Mouse (Mus musculus) G1E (cell line): ENCODE measurements around the gene Tcirg1. TPM values are rescaled to one million over a fixed set of nuclear protein-coding genes. Genes with fewer than 3 reads are reported as not detected.

Experiments
- ATAC-seq: 2 replicates; pipeline ENCODE4 v1.8.0; 2016; ENCODE audit warnings: mild to moderate bottlenecking; ENCODE audit not compliant: insufficient number of reproducible peaks, poor library complexity, low FRiP score, severe bottlenecking; ENCODE audit errors: extremely low read depth
- DNase-seq: peaks from one replicate; pipeline ENCODE4 v3.0.0; 2012; ENCODE audit warnings: low spot score
- H3K27me3 ChIP-seq: 2 replicates; pipeline ENCODE4 v1.6.1; 2012; ENCODE audit warnings: mild to moderate bottlenecking, low read length, inconsistent platforms; ENCODE audit not compliant: insufficient read depth
- H3K36me3 ChIP-seq: replicated peaks from 2 replicates; pipeline ENCODE3; 2012; ENCODE audit warnings: mild to moderate bottlenecking, inconsistent platforms
- H3K4me1 ChIP-seq: 2 replicates; pipeline ENCODE4 v1.6.1; 2012; ENCODE audit warnings: low read depth, low read length, inconsistent platforms, mixed read lengths; ENCODE audit not compliant: insufficient read depth
- H3K4me3 ChIP-seq: 2 replicates; pipeline ENCODE4 v1.5.1; 2012; ENCODE audit warnings: low read depth, mild to moderate bottlenecking, inconsistent platforms, low read length, moderate library complexity, mixed read lengths
- H3K9me3 ChIP-seq: replicated peaks from 2 replicates; pipeline ENCODE4 v1.6.1; 2012; ENCODE audit warnings: inconsistent platforms
- CTCF ChIP-seq: IDR thresholded peaks from 2 replicates; pipeline ENCODE4 v1.5.1; 2012; ENCODE audit warnings: low read depth, low read length, inconsistent platforms, mixed read lengths
- GATA1 ChIP-seq: IDR thresholded peaks from 2 replicates; pipeline ENCODE4 v1.6.1; 2012; ENCODE audit warnings: borderline replicate concordance, low read length, inconsistent platforms, mixed read lengths
- GATA2 ChIP-seq: IDR thresholded peaks from 2 replicates; pipeline ENCODE4 v1.6.1; 2012; ENCODE audit warnings: low read depth, low read length, inconsistent platforms, borderline replicate concordance
- POLR2AphosphoS5 ChIP-seq: IDR thresholded peaks from 2 replicates; pipeline ENCODE4 v1.6.1; 2012; ENCODE audit warnings: low read depth, low read length, inconsistent platforms; ENCODE audit not compliant: insufficient replicate concordance
- TAL1 ChIP-seq: conservative IDR thresholded peaks from 2 replicates; pipeline ENCODE4 v1.6.1; 2012; ENCODE audit warnings: low read depth, low read length, inconsistent platforms, mixed read lengths
- polyA plus RNA-seq: library from polyadenylated mRNA; stranded (reverse); fragments of >175 nt; gene quantifications from 2 replicates; pipeline ENCODE4 v1.2.3, GENCODE M21; 2012
- total RNA-seq, 2 experiments: library from RNA; stranded (forward) in 1 of 2; stranded (reverse) in 1 of 2; fragments of 200-1000 nt in 1 of 2; fragments of >200 nt in 1 of 2; fragmentation: Nextera tagmentation in 1 of 2; gene quantifications; 2 replicates each; pipeline ENCODE4 v1.2.3; 2014 to 2017

Tcirg1 gene
- total and polyA plus RNA-seq, 3 experiments = 30.7 to 43.9 (median 37.0) TPM

DNA sequence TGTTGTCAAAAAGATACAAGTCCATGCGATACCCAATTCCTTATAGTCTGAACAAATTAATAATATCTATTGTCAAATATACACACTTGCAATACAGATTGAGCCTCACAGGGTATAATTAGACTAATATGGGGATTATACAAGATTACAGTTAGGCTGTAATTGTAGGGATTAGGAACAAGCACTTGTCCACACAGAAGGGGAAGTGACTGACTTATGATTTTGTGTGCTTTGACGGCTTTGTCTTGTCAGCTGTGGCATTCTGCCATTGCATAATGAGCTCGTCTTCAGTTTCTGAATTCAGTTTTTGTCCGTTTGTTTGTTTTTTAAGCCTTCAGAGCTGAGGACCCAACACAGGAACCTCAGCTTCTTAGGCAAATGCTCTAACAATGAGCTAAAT, 24.7 kb downstream of the Tcirg1 start:
- no peak for DNase-seq
- no peaks in the 10 kb centered on the region for H3K9me3 ChIP-seq
- H3K4me3 ChIP-seq = no peak overlapping the region
- no peak for TF ChIP-seq TAL1
- no peak for TF ChIP-seq POLR2AphosphoS5
- no peak for TF ChIP-seq GATA1
- no peak for TF ChIP-seq GATA2
- no peak for TF ChIP-seq CTCF
- no peak for ATAC-seq
- no peaks in the 10 kb centered on the region for H3K27me3 ChIP-seq
- H3K36me3 ChIP-seq = peaks cover 55% of the 10 kb centered on the region
- no peaks in the 10 kb centered on the region for H3K4me1 ChIP-seq

DNA sequence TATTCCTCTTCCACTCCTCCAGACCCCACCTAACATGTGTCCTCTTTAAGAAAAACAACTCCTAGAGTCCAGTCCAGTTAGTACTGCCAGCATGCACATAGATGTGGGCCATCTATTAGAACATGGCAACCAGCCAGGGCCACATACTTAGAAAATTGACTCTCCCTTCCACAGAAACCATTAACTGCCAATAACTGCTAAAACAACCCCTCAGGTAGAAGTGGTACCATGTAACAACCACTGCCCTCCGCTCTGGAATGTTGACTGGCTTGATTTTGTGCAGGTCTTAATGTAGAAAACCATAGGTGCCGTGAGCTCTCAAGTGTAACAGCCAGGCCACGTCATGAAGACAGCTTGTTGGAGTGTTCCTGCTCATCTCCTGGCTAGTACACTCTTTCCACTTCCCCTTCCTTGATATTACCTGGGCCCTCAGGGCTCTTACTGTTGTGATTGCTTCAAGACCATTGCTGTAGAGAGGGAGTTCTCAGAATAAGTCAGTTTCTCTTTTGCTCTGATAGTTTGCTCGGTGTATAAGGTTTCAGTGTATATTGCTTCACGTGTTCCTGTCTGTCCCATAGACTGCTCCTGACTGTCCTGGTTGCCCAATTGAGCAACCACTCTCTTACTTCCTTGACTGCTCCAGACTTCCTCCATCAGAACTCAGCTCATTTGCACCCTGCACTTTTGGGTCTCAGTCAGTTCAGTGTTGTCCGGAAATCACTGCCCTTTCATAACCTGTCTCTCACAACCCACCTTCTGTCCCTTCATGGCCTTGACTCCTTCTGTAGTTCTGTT, 26.7 kb downstream of the Tcirg1 start:
- no peaks in the 10 kb centered on the region for H3K27me3 ChIP-seq
- ATAC-seq (no peak), DNase-seq (no peak)
- no peaks in the 10 kb centered on the region for H3K9me3 ChIP-seq
- H3K36me3 ChIP-seq = peaks cover 54% of the 10 kb centered on the region
- no peaks in the 10 kb centered on the region for H3K4me1 ChIP-seq
- H3K4me3 ChIP-seq = no peak overlapping the region
- TF ChIP-seq TAL1 = no peak
- no peak for TF ChIP-seq POLR2AphosphoS5
- no peak for TF ChIP-seq CTCF
- no peak for TF ChIP-seq GATA2

DNA sequence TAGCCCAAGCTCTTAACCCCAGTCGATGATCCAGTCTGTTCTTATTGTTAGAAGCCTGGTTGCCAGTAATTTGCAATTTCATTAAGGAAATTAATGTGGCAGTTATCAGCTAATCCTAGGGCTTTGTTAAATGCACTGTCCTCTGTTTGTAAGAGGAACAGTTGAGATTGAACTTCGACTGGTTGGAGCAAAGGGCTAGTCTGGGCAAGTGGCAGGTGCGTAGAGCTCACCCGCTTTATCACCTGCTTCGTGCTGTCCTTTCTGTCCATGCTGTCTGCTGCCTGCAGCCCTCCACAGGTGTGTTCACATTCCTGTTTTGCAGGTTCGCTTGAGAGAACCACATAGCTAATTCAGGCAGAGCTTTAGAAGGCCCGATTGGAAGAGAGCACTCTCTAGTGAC, 31.9 kb downstream of the Tcirg1 start:
- TF ChIP-seq GATA2 (no peak), CTCF (no peak)
- H3K4me1 ChIP-seq = no peaks in the 10 kb centered on the region
- peaks cover 41% of the 10 kb centered on the region for H3K36me3 ChIP-seq
- DNase-seq = no peak
- no peak overlapping the region for H3K4me3 ChIP-seq
- no peaks in the 10 kb centered on the region for H3K27me3 ChIP-seq
- ATAC-seq = no peak
- H3K9me3 ChIP-seq = no peaks in the 10 kb centered on the region

DNA sequence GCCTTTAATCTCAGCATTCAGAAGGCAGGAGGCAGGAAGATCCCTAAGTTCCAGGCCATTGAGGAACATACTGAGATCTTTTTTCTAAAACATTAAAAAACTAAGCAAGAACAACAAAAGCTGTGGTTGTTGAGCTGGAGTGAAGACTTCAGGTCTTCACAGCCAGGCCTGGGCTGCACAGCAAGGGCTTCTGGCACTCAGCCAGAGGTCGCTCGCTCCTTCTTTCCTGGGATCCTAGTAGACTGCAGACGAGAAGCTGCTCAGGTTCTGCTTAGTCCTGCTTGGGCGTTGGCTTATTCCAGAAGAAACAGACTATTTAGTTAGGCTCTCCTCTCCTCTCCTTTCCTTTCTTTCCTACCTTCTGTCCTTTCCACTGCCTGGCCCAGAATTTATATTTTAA, 34.6 kb downstream of the Tcirg1 start:
- Histone ChIP-seq H3K9me3 (no peaks in the 10 kb centered on the region), H3K4me1 (no peaks in the 10 kb centered on the region), H3K4me3 (no peak overlapping the region), H3K27me3 (no peaks in the 10 kb centered on the region), H3K36me3 (peaks cover 37% of the 10 kb centered on the region)
- no peak for DNase-seq
- TF ChIP-seq GATA2 = no peak
- TF ChIP-seq CTCF = no peak
- no peak for TF ChIP-seq POLR2AphosphoS5
- no peak for TF ChIP-seq GATA1
- TF ChIP-seq TAL1 = no peak
- ATAC-seq = no peak

DNA sequence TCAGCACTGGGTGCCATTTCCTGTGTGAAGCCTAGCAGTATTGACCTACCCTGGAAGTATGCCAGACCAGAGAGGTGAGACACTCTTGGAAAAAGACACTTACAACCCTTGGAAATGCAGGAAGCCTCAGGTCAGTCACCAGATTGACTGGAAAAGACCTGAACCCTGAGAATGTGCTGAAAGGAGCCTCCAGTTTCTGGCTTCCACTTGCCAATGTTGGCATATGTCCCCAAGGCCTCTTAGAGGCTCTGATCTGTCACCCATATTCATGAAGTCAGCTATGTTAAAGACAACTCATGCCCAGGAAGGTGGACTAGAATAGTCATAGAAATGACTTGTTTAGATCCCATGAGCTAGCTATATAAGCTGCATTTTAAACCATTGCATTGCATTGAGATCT, 35.5 kb downstream of the Tcirg1 start:
- no peak overlapping the region for H3K4me3 ChIP-seq
- H3K4me1 ChIP-seq = no peaks in the 10 kb centered on the region
- no peak for TF ChIP-seq GATA2
- TF ChIP-seq CTCF = no peak
- no peak for TF ChIP-seq POLR2AphosphoS5
- TF ChIP-seq GATA1 = no peak
- TF ChIP-seq TAL1 = no peak
- ATAC-seq (no peak), DNase-seq (no peak)
- H3K27me3 ChIP-seq = no peaks in the 10 kb centered on the region
- H3K9me3 ChIP-seq = no peaks in the 10 kb centered on the region
- peaks cover 31% of the 10 kb centered on the region for H3K36me3 ChIP-seq

DNA sequence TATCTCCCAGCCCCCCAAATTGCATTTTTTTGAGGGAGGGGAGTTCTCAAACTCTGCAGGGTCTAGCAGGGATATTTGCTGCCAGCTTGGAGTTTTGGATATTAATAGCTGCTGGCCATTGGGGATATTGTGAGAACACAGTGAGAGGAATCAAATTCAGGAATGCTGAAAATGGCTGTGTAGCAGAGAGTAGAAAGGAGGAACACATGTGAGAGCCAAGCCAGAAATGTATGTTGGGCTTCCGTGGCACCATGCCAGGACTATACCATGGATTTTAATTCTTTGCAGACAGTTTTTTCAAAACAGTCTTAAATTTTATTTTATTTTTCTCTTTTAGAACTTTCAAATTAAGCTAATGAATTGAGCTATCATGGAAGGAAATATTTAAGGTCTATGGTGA, 38.6 kb downstream of the Tcirg1 start:
- ATAC-seq = no peak
- Histone ChIP-seq H3K27me3 (no peaks in the 10 kb centered on the region), H3K4me3 (no peak overlapping the region), H3K4me1 (no peaks in the 10 kb centered on the region), H3K36me3 (peaks cover 27% of the 10 kb centered on the region), H3K9me3 (no peaks in the 10 kb centered on the region)
- no peak for DNase-seq
- TF ChIP-seq TAL1 (no peak), GATA1 (no peak), GATA2 (no peak), CTCF (no peak), POLR2AphosphoS5 (no peak)
